Mouse (Mus musculus) testis, adult 2 months (tissue): ENCODE data around the gene Zbtb38. TPM values are rescaled to one million over a fixed set of nuclear protein-coding genes. Genes with fewer than 3 reads are reported as not detected.

ENCODE experiments used
- H3K27ac ChIP-seq: fragments of 200-500 bp; 2 replicates; pipeline ENCODE4 v1.5.1; 2012; ENCODE audit warnings: low read depth, low read length; ENCODE audit not compliant: control insufficient read depth, insufficient read depth
- H3K27me3 ChIP-seq: fragments of 200-500 bp; 2 replicates; pipeline ENCODE4 v1.6.1; 2012; ENCODE audit warnings: mild to moderate bottlenecking, low read length, moderate library complexity; ENCODE audit not compliant: control insufficient read depth, insufficient read depth
- H3K36me3 ChIP-seq: fragments of 200-500 bp; 2 replicates; pipeline ENCODE4 v1.6.1; 2012; ENCODE audit warnings: mild to moderate bottlenecking, low read length; ENCODE audit not compliant: control insufficient read depth, insufficient read depth
- H3K4me1 ChIP-seq: fragments of 200-500 bp; 2 replicates; pipeline ENCODE4 v1.6.1; 2012; ENCODE audit warnings: low read length; ENCODE audit not compliant: control insufficient read depth, insufficient read depth
- H3K4me3 ChIP-seq: fragments of 200-500 bp; 2 replicates; pipeline ENCODE4 v1.5.1; 2012; ENCODE audit warnings: low read depth, mild to moderate bottlenecking, low read length, moderate library complexity, mixed read lengths; ENCODE audit not compliant: control insufficient read depth
- CTCF ChIP-seq: fragments of 200-500 bp; IDR thresholded peaks from 2 replicates; pipeline ENCODE4 v1.5.1; 2012; ENCODE audit warnings: low read depth, mild to moderate bottlenecking, inconsistent platforms, low read length, moderate library complexity; ENCODE audit not compliant: control insufficient read depth, insufficient read depth, insufficient replicate concordance
- POLR2A ChIP-seq: fragments of 200-500 bp; IDR thresholded peaks from 2 replicates; pipeline ENCODE4 v1.6.1; 2012; ENCODE audit warnings: low read depth, mild to moderate bottlenecking, inconsistent platforms, low read length, moderate library complexity; ENCODE audit not compliant: control insufficient read depth
- polyA plus RNA-seq: library from polyadenylated mRNA; depleted of rRNA; stranded (reverse); fragments of >200 nt; gene quantifications from 2 replicates; pipeline ENCODE4 v1.2.3, GENCODE M21; 2012

The Zbtb38 gene
- polyA plus RNA-seq, 1 experiment, result 2.4 TPM

DNA sequence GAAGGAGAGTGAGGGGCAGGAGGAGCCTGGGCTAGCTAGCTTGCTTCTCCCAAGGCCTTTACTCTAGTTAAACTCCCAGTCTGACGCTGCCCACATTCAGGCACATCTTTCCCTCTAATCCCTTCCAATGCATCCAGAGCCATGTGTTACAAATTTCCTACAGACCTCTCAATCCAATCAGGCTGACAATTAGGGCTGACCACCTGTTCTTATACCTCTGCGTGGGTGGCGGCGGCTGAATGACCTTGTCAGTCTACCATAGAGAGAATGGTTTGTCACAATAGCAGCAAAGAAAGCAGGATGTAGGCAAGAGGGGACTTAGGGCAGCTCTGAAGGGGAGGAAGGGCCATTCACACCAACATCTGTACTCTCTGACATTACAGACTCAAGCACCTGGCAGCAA lies 62.2 kb downstream of the Zbtb38 start:
- Histone ChIP-seq H3K27ac (no peak overlapping the region), H3K36me3 (no peaks in the 10 kb centered on the region), H3K4me1 (no peaks in the 10 kb centered on the region), H3K4me3 (no peak overlapping the region), H3K27me3 (no peaks in the 10 kb centered on the region)
- no peak for TF ChIP-seq POLR2A
- TF ChIP-seq CTCF, result no peak

DNA sequence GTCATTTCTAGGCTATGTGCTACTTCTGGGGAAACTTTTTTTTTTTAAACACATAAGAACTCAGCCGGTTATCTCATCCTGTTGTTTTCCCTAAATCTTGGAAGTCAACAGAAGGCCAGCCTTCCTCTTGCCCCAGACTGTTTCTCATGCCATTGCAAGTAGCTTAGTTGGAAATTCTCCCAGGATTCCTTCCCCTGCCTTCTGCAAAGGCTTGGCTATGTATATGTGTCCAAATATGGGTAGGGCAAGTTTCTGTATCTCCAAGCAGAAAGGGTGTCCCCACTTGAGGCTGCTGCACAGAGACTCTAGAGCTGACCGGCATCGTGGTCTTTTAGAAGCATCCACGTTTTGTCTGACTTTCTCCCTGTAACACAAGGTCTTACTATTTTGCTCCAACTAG lies 63.6 kb downstream of the Zbtb38 start:
- Histone ChIP-seq H3K27ac (no peak overlapping the region), H3K4me3 (no peak overlapping the region), H3K36me3 (no peaks in the 10 kb centered on the region), H3K27me3 (no peaks in the 10 kb centered on the region), H3K4me1 (no peaks in the 10 kb centered on the region)
- TF ChIP-seq POLR2A (no peak), CTCF (no peak)

DNA sequence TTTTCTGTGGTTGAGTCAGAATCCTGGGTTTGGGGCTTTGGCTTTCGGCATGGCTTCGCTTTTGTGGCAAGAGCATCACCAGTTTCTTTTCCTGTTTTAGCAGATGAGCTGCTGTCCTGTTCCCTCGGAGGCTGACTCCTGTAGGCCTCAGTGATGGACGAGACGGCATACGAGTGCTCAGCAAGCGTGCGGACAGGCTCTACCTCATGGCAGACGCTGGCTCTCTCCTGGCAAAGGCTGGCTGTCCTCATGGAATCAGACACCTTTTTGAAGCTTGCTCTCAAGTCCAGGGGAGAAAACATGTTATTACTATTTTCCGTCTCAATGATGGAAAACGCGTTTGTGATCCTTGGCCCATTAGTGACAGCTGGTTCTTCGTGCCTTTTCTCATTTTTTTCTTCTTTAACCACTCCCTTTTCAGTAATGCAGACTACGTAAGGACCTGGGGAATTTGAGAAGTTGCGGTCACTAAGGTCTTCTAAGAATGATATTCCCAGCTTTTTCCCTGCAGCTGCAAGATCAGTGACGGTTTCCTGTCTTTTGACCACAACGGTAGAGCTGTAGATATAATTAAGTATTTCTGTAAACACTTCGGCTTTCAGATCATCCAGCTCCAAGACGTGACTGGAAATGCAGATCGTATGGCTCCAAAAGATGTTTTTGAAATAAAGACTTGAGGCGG lies 64.3 kb downstream of the Zbtb38 start:
- Histone ChIP-seq H3K27ac (no peak overlapping the region), H3K4me3 (no peak overlapping the region), H3K4me1 (no peaks in the 10 kb centered on the region), H3K27me3 (no peaks in the 10 kb centered on the region), H3K36me3 (no peaks in the 10 kb centered on the region)
- TF ChIP-seq POLR2A (no peak), CTCF (no peak)

DNA sequence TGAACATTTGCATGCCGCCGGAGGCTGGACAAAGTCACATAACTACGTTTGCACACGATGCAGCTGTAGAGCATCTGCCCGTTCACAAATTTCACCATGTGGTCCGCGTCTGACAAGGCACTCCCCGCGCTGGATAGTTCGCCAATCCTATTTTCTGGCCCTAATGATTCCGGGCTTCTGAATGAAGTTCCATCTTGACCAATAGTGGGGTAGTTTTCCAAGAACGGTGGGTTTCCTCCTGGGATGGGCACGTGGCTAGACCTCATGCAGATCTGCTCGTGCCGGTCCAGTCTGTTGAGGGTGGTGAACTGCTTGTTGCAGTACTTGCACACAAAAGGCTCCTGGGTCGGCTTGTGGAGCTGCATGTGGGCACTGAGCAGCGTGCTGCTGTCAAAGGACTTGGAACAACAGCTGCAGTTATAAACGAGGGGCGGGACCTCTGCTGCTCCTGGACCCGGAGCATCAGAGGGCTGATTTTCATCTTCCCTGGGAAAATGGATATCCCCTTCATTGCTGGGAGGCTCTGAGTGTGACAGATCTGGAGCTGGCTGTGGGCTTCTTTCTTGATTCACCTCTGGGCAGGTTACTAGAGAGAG lies 64.9 kb downstream of the Zbtb38 start:
- Histone ChIP-seq H3K4me3 (no peak overlapping the region), H3K27ac (no peak overlapping the region), H3K4me1 (no peaks in the 10 kb centered on the region), H3K27me3 (no peaks in the 10 kb centered on the region), H3K36me3 (no peaks in the 10 kb centered on the region)
- no peak for TF ChIP-seq CTCF
- no peak for TF ChIP-seq POLR2A

DNA sequence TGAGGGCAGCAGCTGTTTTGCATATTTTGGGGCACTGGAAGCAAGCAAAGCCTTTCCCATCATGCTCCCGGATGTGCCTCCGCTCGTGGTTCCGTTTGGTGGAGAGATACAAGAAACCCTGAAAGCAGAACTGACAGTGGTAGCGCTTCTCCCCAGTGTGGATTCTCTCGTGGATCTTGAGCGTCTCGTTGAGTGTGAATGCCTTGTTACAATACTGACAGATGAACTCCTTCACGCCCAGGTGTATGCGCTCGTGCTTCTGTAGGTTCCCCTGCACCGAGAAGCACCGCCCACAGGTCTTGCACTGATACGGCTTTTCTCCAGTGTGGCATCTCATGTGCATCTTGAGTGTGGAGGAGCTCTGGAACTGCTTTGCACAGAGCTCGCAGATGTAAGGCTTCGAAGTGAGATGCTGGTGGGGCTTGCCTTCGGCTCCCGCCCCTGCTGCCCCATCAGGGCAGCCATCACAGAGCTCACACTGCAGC lies 67.0 kb downstream of the Zbtb38 start:
- H3K36me3 ChIP-seq, result no peaks in the 10 kb centered on the region
- no peak overlapping the region for H3K4me3 ChIP-seq
- H3K27me3 ChIP-seq, result no peaks in the 10 kb centered on the region
- no peaks in the 10 kb centered on the region for H3K4me1 ChIP-seq
- H3K27ac ChIP-seq, result no peak overlapping the region
- TF ChIP-seq POLR2A (no peak), CTCF (no peak)

DNA sequence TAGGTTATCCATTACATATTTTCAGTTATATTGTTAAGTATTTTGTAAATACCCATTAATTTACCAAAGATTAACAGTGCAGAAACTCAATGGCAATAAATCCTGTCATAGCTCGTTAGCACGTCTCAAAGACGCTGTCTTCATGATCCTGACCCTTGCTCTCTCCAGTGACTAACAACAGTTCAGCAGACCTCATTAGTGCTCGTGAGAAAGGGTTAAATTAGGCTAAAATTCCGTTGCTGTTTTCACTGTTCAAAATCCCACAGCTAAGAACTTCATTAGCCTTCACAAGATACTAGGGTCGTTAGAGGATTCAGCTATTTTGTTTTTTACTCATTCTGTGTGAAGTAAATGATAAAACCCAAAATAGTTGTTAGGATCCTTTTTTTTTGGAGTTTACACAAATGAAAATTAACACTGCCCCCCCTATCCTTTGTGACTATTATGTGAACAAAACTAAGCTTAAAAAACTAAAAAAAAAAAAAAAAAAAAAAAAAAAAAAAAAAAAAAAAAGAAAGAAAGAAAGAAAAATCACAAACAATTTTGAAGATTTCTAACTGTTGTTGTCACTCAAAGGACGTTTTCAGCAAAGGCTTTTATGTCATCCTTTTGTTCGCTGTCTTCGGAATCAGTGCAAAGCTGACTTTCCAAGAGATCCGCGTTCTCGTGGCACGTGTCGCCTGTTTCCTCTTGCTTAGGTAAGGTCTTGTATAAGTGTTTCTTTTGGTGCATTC lies 67.6 kb downstream of the Zbtb38 start:
- Histone ChIP-seq H3K27me3 (no peaks in the 10 kb centered on the region), H3K27ac (no peak overlapping the region), H3K36me3 (no peaks in the 10 kb centered on the region), H3K4me3 (no peak overlapping the region), H3K4me1 (no peaks in the 10 kb centered on the region)
- no peak for TF ChIP-seq CTCF
- no peak for TF ChIP-seq POLR2A

DNA sequence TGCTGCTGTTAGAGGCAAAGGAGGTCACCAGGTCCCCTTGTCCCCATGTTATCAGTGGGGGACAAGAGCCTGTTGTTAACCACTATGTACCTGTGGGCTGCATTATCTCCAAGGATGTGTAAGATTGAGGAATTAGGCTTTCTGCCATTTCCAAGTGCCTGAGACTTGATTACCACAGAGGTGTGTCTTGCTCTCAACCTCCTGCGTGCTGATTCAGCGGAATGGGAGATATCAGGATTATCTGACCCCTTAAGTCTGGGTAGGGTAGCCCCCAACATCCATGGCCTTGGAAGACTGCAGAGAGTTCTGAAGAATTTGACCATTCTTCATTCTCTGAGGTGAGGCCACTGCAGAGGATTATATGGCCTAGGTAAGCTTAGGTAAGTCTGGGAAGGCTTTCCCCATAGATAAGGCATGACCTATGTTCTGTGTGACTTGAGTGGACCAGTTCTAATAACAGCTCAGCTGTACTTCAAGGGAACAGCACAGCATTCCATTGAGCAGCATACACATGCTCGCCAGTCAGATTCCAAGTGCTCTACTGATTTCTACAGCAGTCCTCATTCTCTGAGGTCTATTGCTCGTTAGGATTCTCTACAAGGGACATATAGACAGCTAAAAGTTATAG lies 68.4 kb downstream of the Zbtb38 start:
- no peak overlapping the region for H3K4me3 ChIP-seq
- H3K27ac ChIP-seq, result no peak overlapping the region
- no peaks in the 10 kb centered on the region for H3K27me3 ChIP-seq
- no peak for TF ChIP-seq CTCF
- no peak for TF ChIP-seq POLR2A
- no peaks in the 10 kb centered on the region for H3K4me1 ChIP-seq
- no peaks in the 10 kb centered on the region for H3K36me3 ChIP-seq
